Mouse (Mus musculus) small intestine, adult 2 months (tissue): ENCODE results near the gene Vpreb2. TPM values are rescaled to one million over a fixed set of nuclear protein-coding genes. Genes with fewer than 3 reads are reported as not detected.
"Not testable (repeated sequence)": the region's sequence is repeated elsewhere in the genome, so short reads cannot be mapped to it uniquely, and the experiment has no call there.

Experiments used
- H3K27ac ChIP-seq: fragments of 200-500 bp; 2 replicates; pipeline ENCODE4 v1.5.1; 2012; ENCODE audit warnings: low read depth, low read length, control low read depth, inconsistent platforms; ENCODE audit not compliant: insufficient read depth
- H3K27me3 ChIP-seq: fragments of 200-500 bp; 2 replicates; pipeline ENCODE4 v1.6.1; 2012; ENCODE audit warnings: mild to moderate bottlenecking, moderate library complexity, low read length, inconsistent platforms; ENCODE audit not compliant: control insufficient read depth, insufficient read depth
- H3K36me3 ChIP-seq: fragments of 200-500 bp; 2 replicates; pipeline ENCODE4 v1.6.1; 2012; ENCODE audit warnings: mild to moderate bottlenecking, low read length, control low read depth, inconsistent platforms; ENCODE audit not compliant: control insufficient read depth, insufficient read depth
- H3K4me1 ChIP-seq: fragments of 200-500 bp; 2 replicates; pipeline ENCODE4 v1.6.1; 2012; ENCODE audit warnings: low read length, inconsistent platforms, mixed read lengths; ENCODE audit not compliant: control insufficient read depth, insufficient read depth, insufficient read length
- H3K4me3 ChIP-seq: fragments of 200-500 bp; 2 replicates; pipeline ENCODE4 v1.5.1; 2012; ENCODE audit warnings: low read depth, mild to moderate bottlenecking, control low read depth, inconsistent platforms, low read length, moderate library complexity
- CTCF ChIP-seq: fragments of 200-500 bp; IDR thresholded peaks from 2 replicates; pipeline ENCODE4 v1.5.1; 2012; ENCODE audit warnings: low read depth, mild to moderate bottlenecking, control low read depth, inconsistent platforms, low read length, moderate library complexity, mixed read lengths; ENCODE audit not compliant: insufficient replicate concordance, insufficient read length; ENCODE audit errors: extremely low read depth
- POLR2A ChIP-seq: fragments of 200-500 bp; IDR thresholded peaks from 2 replicates; pipeline ENCODE4 v1.6.1; 2012; ENCODE audit warnings: low read depth, mild to moderate bottlenecking, control low read depth, inconsistent platforms, low read length, moderate library complexity
- WGBS: fragments of 180-500 bp; shearing (Covaris S2); methylation state at CpG from one replicate; pipeline ENCODE4 v1.1.7; 2018; 5-methylcytosine and 5-hydroxymethylcytosine counted together
- polyA plus RNA-seq: library from polyadenylated mRNA; depleted of rRNA; stranded (reverse); fragments of >200 nt; gene quantifications from 2 replicates; pipeline ENCODE4 v1.2.3, GENCODE M21; 2012; rRNA removed

Vpreb2 gene
- polyA plus RNA-seq, 1 experiment, result not detected

DNA sequence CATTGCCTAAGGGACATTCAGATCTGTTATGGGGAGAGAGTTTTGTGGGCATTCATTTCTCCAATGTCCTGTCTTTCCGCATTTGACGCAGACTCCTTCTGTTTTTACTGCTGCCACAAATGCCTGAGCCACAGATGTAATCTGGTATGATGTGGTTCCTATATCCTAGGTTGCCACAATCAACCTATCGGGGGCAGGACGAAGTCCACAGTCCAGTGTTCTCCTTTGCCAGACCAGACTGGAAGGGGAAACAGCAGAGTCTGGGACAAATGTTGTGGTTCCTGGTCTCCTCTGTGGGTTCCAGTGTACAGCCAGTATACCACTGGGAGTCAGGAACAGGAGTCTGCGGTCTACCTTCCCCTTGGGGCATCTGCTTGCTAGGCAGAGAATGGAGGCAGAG lies 19.4 kb downstream of the Vpreb2 start:
- Histone ChIP-seq H3K27me3 (no peaks in the 10 kb centered on the region; the same call in 1 of the 2 replicates), H3K4me3 (no peak overlapping the region), H3K27ac (no peak overlapping the region), H3K4me1 (peaks cover 2% of the 10 kb centered on the region; the same call in 1 of the 2 replicates), H3K36me3 (no peaks in the 10 kb centered on the region)
- WGBS, result 47% methylated on average over 5 of the region's 5 CpGs
- TF ChIP-seq POLR2A (no peak), CTCF (no peak)

DNA sequence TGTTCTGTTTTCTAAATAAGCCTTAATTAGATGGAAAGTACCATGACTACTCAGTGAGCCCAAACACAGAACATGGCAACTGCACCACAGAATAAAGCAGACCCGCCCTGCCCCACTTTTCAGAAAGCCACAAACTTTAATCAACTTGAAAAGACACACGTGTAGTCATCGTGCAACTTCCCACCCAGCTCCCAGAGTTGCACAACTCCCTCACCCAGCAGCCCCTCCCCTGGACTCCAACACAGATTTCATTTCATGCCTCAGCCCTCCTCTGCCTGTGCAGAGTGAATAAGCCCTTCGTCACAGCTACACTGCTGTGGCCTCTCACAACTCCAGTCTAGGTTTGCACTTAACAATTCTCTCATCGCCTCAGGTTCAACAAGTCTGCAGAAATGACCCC lies 24.4 kb downstream of the Vpreb2 start:
- Histone ChIP-seq H3K27ac (no peak overlapping the region), H3K4me3 (no peak overlapping the region), H3K36me3 (no peaks in the 10 kb centered on the region), H3K4me1 (peaks cover 2% of the 10 kb centered on the region; the same call in 1 of the 2 replicates), H3K27me3 (no peaks in the 10 kb centered on the region)
- TF ChIP-seq POLR2A (no peak), CTCF (no peak)
- WGBS, result 57% methylated on average over 5 of the region's 5 CpGs

DNA sequence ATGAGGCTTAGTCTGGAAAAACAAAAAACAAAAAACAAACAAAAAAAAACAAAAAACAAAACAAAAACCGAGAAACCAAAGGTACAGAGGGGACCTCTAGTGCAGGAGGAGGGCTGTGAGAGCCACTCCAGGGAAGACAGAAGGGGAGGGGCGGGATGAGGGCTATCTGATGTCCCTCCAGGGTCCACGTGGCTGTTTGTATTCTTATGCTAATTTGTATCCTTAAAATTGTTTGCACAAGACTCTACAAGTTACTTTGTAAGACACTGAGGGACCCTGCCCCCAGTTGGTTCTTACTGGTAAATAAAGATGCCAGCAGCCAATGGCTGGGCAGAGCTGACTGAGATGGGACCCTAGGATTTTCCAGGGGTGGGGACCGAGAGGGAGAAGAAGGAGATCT lies 26.9 kb downstream of the Vpreb2 start:
- Histone ChIP-seq H3K27me3 (no peaks in the 10 kb centered on the region), H3K36me3 (no peaks in the 10 kb centered on the region), H3K4me3 (no peak overlapping the region), H3K27ac (no peak overlapping the region), H3K4me1 (no peaks in the 10 kb centered on the region)
- no peak for TF ChIP-seq POLR2A
- no peak for TF ChIP-seq CTCF
- 44% methylated on average over 4 of the region's 4 CpGs for WGBS

DNA sequence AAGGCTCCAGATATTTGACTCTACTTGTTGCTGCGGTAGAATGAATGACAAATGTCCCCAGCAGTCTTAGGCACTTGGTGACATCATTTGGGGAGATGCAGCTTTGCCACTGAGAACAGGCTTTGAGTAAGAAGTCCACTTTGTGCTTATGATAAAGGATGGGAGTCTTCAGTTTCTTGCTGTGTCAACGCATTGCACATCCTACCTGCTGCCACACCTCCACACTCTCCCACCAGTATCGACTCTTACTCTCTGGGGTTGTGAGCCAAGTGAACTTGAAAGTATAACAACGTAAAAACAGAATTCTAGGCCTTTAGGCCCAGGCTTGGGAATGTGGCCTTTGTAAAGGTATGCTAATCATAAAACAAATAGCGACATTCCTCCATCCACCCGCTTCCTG lies 30.9 kb downstream of the Vpreb2 start:
- no peak overlapping the region for H3K4me3 ChIP-seq
- 70% methylated on average over 6 of the region's 6 CpGs for WGBS
- no peaks in the 10 kb centered on the region for H3K36me3 ChIP-seq
- no peaks in the 10 kb centered on the region for H3K4me1 ChIP-seq
- H3K27ac ChIP-seq, result no peak overlapping the region
- no peaks in the 10 kb centered on the region for H3K27me3 ChIP-seq
- TF ChIP-seq CTCF (no peak), POLR2A (no peak)

DNA sequence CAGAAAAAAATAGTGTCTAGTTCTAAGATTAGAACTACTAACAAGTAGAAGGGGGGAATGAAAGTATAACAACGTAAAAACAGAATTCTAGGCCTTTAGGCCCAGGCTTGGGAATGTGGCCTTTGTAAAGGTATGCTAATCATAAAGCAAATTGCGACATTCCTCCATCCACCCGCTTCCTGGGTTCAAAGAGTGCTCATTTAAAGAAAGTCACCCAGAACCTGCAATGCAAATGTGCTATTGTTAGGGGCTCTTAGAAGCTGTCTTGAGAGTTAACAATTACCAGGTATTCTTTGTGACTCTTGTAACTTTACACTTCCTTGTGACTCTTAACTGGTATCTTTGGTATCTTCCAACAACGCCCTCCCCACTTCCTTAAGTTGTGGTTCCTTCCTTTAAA lies 36.3 kb downstream of the Vpreb2 start:
- H3K4me1 ChIP-seq, H3K27ac ChIP-seq, H3K4me3 ChIP-seq, H3K36me3 ChIP-seq, H3K27me3 ChIP-seq: not testable (repeated sequence)
- 61% methylated on average over 4 of the region's 4 CpGs for WGBS

DNA sequence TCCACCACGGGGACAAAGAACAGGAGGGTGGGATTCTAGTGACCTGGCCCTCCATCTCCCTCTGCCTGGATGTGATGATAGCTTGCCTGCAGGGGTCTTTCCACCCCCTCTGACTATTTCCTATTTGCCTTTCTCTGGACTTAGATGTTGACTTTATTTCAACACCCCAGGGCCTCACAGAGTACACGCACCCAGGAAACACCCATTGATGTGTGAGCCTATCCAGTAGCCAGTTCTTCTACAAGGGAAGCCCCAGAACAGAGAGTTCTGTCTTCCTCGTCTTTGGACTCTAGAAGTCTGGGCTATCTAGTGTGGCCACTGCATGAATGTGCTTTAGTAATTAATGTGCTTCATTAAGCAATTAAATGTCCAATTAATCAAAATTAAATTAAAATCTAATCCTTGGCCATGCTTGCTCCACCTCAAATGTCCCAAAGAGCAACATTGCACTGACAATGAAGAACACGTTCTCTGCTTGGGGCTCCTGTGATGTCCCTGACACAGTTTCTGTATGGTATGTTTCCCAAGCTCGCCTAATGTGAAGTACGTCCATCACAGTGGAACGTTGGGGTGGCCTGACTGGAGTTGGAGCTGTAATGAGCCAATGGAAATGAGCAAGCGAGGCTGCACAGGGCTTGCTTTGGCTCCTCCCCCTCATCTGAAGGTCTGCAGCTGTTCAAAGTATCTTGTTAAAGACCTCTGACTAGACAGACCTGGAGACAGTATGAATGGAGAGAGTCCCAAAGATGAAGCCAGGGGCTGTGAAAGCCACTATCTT lies 42.7 kb downstream of the Vpreb2 start:
- H3K27me3 ChIP-seq, result no peaks in the 10 kb centered on the region
- H3K4me1 ChIP-seq, result no peaks in the 10 kb centered on the region
- WGBS, result 55% methylated on average over 8 of the region's 8 CpGs
- H3K27ac ChIP-seq, result no peak overlapping the region
- no peaks in the 10 kb centered on the region for H3K36me3 ChIP-seq
- H3K4me3 ChIP-seq, result no peak overlapping the region
- TF ChIP-seq POLR2A (no peak), CTCF (no peak)

DNA sequence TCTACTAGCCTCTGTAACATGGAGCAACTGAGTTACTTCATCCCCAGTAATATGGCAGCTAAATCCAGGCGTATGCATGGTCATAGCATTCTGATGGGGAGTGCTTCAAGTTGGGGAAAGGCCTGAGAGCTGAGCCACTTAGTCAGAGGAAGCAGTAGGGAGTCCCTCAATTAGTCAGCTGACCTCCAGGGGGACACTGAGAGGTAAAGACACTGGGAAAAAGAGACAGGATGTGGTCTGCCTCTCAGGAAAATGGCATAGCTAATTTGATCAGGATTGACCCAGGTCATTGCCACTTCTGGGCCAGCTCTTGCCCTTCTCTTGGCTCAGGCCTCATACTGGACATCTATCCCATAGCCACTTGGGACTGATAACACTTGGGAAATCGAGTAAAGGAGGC lies 47.1 kb downstream of the Vpreb2 start:
- WGBS, result 58% methylated on average over 2 of the region's 2 CpGs
- Histone ChIP-seq H3K4me3 (no peak overlapping the region), H3K36me3 (no peaks in the 10 kb centered on the region), H3K4me1 (no peaks in the 10 kb centered on the region), H3K27ac (no peak overlapping the region), H3K27me3 (no peaks in the 10 kb centered on the region)
- TF ChIP-seq POLR2A, result no peak
- no peak for TF ChIP-seq CTCF

Other genes with a start within 250 kb of the Vpreb2 start
- 101 and 194 TPM in 2 replicates for gene Med15, start 247.5 kb upstream of the Vpreb2 start, polyA plus RNA-seq
- 34.8 and 60.9 TPM in 2 replicates for gene Klhl22, start 220.8 kb upstream of the Vpreb2 start, polyA plus RNA-seq
- 27.7 and 33.2 TPM in 2 replicates for gene Scarf2, start 183.1 kb upstream of the Vpreb2 start, polyA plus RNA-seq
- gene B830017H08Rik, start 147.3 kb upstream of the Vpreb2 start, polyA plus RNA-seq, result not detected in 2 replicates
- 4.1 and 13.0 TPM in 2 replicates for gene Car15, start 142.1 kb upstream of the Vpreb2 start, polyA plus RNA-seq
- gene Gm20518, start 88.8 kb upstream of the Vpreb2 start, polyA plus RNA-seq, result 0.85 and 1.9 TPM in 2 replicates
- 0.08 TPM in 1 of 2 replicates, not detected in the other for gene Tssk1, start 86.2 kb upstream of the Vpreb2 start, polyA plus RNA-seq
- 82.2 and 152 TPM in 2 replicates for gene Dgcr2, start 81.9 kb upstream of the Vpreb2 start, polyA plus RNA-seq
- gene Tssk2, start 81.8 kb upstream of the Vpreb2 start, polyA plus RNA-seq, result not detected in 2 replicates
- gene Ess2, start 69.1 kb upstream of the Vpreb2 start, polyA plus RNA-seq, result 6.6 and 15.8 TPM in 2 replicates
- 0.36 TPM in 1 of 2 replicates, not detected in the other for gene Gsc2, start 65.4 kb upstream of the Vpreb2 start, polyA plus RNA-seq
- gene Slc25a1, start 52.2 kb upstream of the Vpreb2 start, polyA plus RNA-seq, result 204 and 328 TPM in 2 replicates
- gene Dgcr6, start 72.4 kb downstream of the Vpreb2 start, polyA plus RNA-seq, result 50.0 and 147 TPM in 2 replicates
- 26.1 and 89.7 TPM in 2 replicates for gene Prodh, start 109.8 kb downstream of the Vpreb2 start, polyA plus RNA-seq
- gene Rtn4r, start 147.2 kb downstream of the Vpreb2 start, polyA plus RNA-seq, result 8.4 and 21.9 TPM in 2 replicates
- not detected in 2 replicates for gene Ccdc188, start 237.5 kb downstream of the Vpreb2 start, polyA plus RNA-seq